Mouse (Mus musculus) CH12.LX (cell line): ENCODE measurements around the gene Adm. TPM values are rescaled to one million over a fixed set of nuclear protein-coding genes. Genes with fewer than 3 reads are reported as not detected.
A peak's percentile ranks its signal among the peaks of the same experiment; 100 is the strongest.

ENCODE experiments used
- DNase-seq: peaks from one replicate; pipeline ENCODE4 v3.0.0-alpha.2; 2013; ENCODE audit errors: extremely low read depth
- H3K27ac ChIP-seq: 2 replicates; pipeline ENCODE4 v1.5.1; 2012; ENCODE audit warnings: low read depth, mild to moderate bottlenecking, control low read depth, moderate library complexity; ENCODE audit not compliant: insufficient read depth
- H3K27me3 ChIP-seq: replicated peaks from 2 replicates; pipeline ENCODE3; 2012; ENCODE audit warnings: inconsistent platforms
- H3K36me3 ChIP-seq, 2 experiments: replicated peaks in 1 of 2; 2 replicates each; pipeline versions ENCODE3 to v1.6.1; 2012; ENCODE audit warnings: inconsistent platforms in 1 of 2, low read length in 1 of 2, mild to moderate bottlenecking in 1 of 2, mixed read lengths in 1 of 2, moderate library complexity in 1 of 2; ENCODE audit not compliant: control insufficient read depth in 1 of 2, insufficient read depth in 1 of 2
- H3K4me1 ChIP-seq, 2 experiments: 2 replicates each; pipeline ENCODE4 v1.6.1; 2012; ENCODE audit warnings: inconsistent platforms in 1 of 2, moderate library complexity in 1 of 2; ENCODE audit not compliant: insufficient read depth in 2 of 2, control insufficient read depth in 1 of 2
- H3K4me2 ChIP-seq: 2 replicates; pipeline ENCODE4 v1.6.1; 2012; ENCODE audit warnings: low read depth, mild to moderate bottlenecking, control low read depth; ENCODE audit not compliant: poor library complexity, insufficient read depth, severe bottlenecking
- H3K4me3 ChIP-seq, 3 experiments: fragments of 150-350 bp in 1 of 3; sonication (generic) in 1 of 3; replicated peaks in 1 of 3; 2 replicates each; pipeline versions ENCODE3 to v1.5.1; 2011 to 2012; ENCODE audit warnings: low read depth in 2 of 3, low read length in 2 of 3, mild to moderate bottlenecking in 2 of 3, moderate library complexity in 2 of 3, control low read depth in 1 of 3, improper control_type of control experiment in 1 of 3, inconsistent platforms in 1 of 3, mixed read lengths in 1 of 3; ENCODE audit not compliant: poor library complexity in 1 of 3
- H3K79me2 ChIP-seq: replicated peaks from 2 replicates; pipeline ENCODE4 v1.6.1; 2012; ENCODE audit warnings: mild to moderate bottlenecking, moderate library complexity; ENCODE audit not compliant: control insufficient read depth, poor library complexity, insufficient read depth, severe bottlenecking; ENCODE audit errors: extremely low read depth
- H3K9ac ChIP-seq: 2 replicates; pipeline ENCODE4 v1.6.1; 2012; ENCODE audit warnings: low read depth, mild to moderate bottlenecking, control low read depth, moderate library complexity; ENCODE audit not compliant: insufficient read depth
- H3K9me3 ChIP-seq: replicated peaks from 2 replicates; pipeline ENCODE3; 2012; ENCODE audit warnings: low read length, inconsistent platforms, mixed read lengths
- CTCF ChIP-seq, 2 experiments: IDR thresholded peaks in 1 of 2; conservative IDR thresholded peaks in 1 of 2; 2 replicates each; pipeline ENCODE4 v1.5.1; 2011 to 2012; ENCODE audit warnings: low read depth in 2 of 2, low read length in 2 of 2, improper control_type of control experiment in 1 of 2, inconsistent platforms in 1 of 2, mild to moderate bottlenecking in 1 of 2, moderate library complexity in 1 of 2
- ELF1 ChIP-seq: IDR thresholded peaks from 2 replicates; pipeline ENCODE4 v1.6.1; 2014; ENCODE audit warnings: low read depth, mild to moderate bottlenecking, inconsistent platforms, low read length, improper control_type of control experiment
- EP300 ChIP-seq: IDR thresholded peaks from 2 replicates; pipeline ENCODE4 v1.6.1; 2011; ENCODE audit warnings: low read length, improper control_type of control experiment
- ETS1 ChIP-seq: conservative IDR thresholded peaks from 2 replicates; pipeline ENCODE4 v1.6.1; 2012; ENCODE audit warnings: low read depth, mild to moderate bottlenecking, inconsistent platforms, low read length, improper control_type of control experiment, moderate library complexity
- JUN ChIP-seq: IDR thresholded peaks from 2 replicates; pipeline ENCODE4 v1.6.1; 2011; ENCODE audit warnings: low read depth, mild to moderate bottlenecking, low read length, improper control_type of control experiment, moderate library complexity; ENCODE audit not compliant: insufficient read depth
- JUND ChIP-seq: conservative IDR thresholded peaks from 2 replicates; pipeline ENCODE4 v1.6.1; 2011; ENCODE audit warnings: low read depth, low read length, improper control_type of control experiment
- MXI1 ChIP-seq: IDR thresholded peaks from 2 replicates; pipeline ENCODE4 v1.6.1; 2011; ENCODE audit warnings: mild to moderate bottlenecking, low read depth, low read length, improper control_type of control experiment
- MYC ChIP-seq: IDR thresholded peaks from 2 replicates; pipeline ENCODE4 v1.6.1; 2011; ENCODE audit warnings: low read depth, mild to moderate bottlenecking, improper control_type of control experiment, low read length
- RCOR1 ChIP-seq: conservative IDR thresholded peaks from 2 replicates; pipeline ENCODE4 v1.6.1; 2012; ENCODE audit warnings: low read depth, mild to moderate bottlenecking, inconsistent platforms, low read length, improper control_type of control experiment
- UBTF ChIP-seq: IDR thresholded peaks from 2 replicates; pipeline ENCODE4 v1.6.1; 2012; ENCODE audit warnings: low read depth, mild to moderate bottlenecking, inconsistent platforms, low read length, improper control_type of control experiment, moderate library complexity
- USF1 ChIP-seq: IDR thresholded peaks from 2 replicates; pipeline ENCODE4 v1.6.1; 2014; ENCODE audit warnings: low read depth, mild to moderate bottlenecking, inconsistent platforms, low read length, improper control_type of control experiment
- ZC3H11A ChIP-seq: IDR thresholded peaks from 2 replicates; pipeline ENCODE4 v1.6.1; 2012; ENCODE audit warnings: low read depth, mild to moderate bottlenecking, inconsistent platforms, low read length, improper control_type of control experiment
- ZKSCAN1 ChIP-seq: IDR thresholded peaks from 2 replicates; pipeline ENCODE4 v1.6.1; 2012; ENCODE audit warnings: low read depth, inconsistent platforms, low read length, improper control_type of control experiment, borderline replicate concordance
- ZNF384 ChIP-seq: IDR thresholded peaks from 2 replicates; pipeline ENCODE4 v1.6.1; 2012; ENCODE audit warnings: low read depth, low read length, improper control_type of control experiment, inconsistent platforms
- dilution Hi-C: fragments of 300-500 bp; cut with MboI; formaldehyde crosslinking; loops from 2 replicates; pipeline ENCODE4 v1.14.3; 2020; ENCODE audit warnings: low sequenced_read_pairs; ENCODE audit not compliant: extremely low pct_unique_long_range_greater_than_20kb, extremely low pct_ligation_motif_present
- in situ Hi-C: fragments of 300-500 bp; cut with MboI; formaldehyde crosslinking; loops from 3 replicates; pipeline ENCODE4 v1.14.3; 2019; ENCODE audit warnings: low sequenced_read_pairs, low pct_ligation_motif_present, low pct_unique_long_range_greater_than_20kb, mixed read lengths
- polyA plus RNA-seq: library from polyadenylated mRNA; unstranded; fragments of >175 nt; gene quantifications from 2 replicates; pipeline ENCODE4 v1.2.1, GENCODE M21; 2012; ENCODE audit warnings: low read depth; ENCODE audit not compliant: insufficient read length
- total RNA-seq, 2 experiments: library from RNA; depleted of rRNA; stranded (reverse); fragments of 300-350 nt in 1 of 2; fragments of >200 nt in 1 of 2; gene quantifications; 2 replicates each; pipeline ENCODE4 v1.2.3; 2012 to 2014

The Adm gene
- total and polyA plus RNA-seq, 3 experiments = 6.9 to 23.2 (median 16.0) TPM

DNA sequence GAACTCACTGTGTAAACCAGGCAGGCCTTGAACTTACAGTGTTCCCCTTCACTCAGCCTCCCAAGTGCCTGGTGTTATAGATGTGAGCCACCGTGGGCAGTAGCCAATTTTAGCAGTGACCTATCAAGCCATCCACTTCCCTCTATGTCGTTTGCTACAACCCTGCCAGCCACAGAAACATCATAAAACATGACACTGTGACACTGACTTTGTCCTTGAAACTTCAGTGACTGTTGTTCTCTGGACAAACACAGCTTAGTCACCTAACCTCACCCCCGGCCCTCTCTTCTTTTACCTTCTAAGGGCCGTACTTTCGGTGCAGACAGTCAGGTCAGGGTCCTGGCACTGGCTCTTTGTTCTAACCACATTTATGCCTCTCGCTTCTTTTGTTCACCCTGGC, 28.5 kb downstream of the Adm start:
- no peak overlapping the region for H3K4me2 ChIP-seq
- DNase-seq = no peak
- in situ Hi-C loops (no loop called here), dilution Hi-C loops (no loop called here)
- H3K27ac ChIP-seq = no peak overlapping the region
- no peaks in the 10 kb centered on the region for H3K79me2 ChIP-seq
- no peaks in the 10 kb centered on the region for H3K9me3 ChIP-seq
- H3K36me3 ChIP-seq = no peaks in the 10 kb centered on the region
- H3K9ac ChIP-seq = no peak overlapping the region
- H3K4me1 ChIP-seq = peaks cover 0 to 8% of the 10 kb centered on the region in 2 experiments; a peak in 2 of 4 replicates
- TF ChIP-seq JUND (no peak), ELF1 (no peak), MYC (no peak), ZC3H11A (no peak), CTCF (conservative IDR thresholded peaks at IDR 0.05 in 1 of 2, IDR thresholded peaks at IDR 0.05 in 1 of 2; ENCODE audit: low read depth in 2 of 2, low read length in 2 of 2) (no peak), ETS1 (no peak), USF1 (no peak), JUN (no peak), EP300 (no peak)
- H3K27me3 ChIP-seq = no peaks in the 10 kb centered on the region
- no peak overlapping the region for H3K4me3 ChIP-seq

DNA sequence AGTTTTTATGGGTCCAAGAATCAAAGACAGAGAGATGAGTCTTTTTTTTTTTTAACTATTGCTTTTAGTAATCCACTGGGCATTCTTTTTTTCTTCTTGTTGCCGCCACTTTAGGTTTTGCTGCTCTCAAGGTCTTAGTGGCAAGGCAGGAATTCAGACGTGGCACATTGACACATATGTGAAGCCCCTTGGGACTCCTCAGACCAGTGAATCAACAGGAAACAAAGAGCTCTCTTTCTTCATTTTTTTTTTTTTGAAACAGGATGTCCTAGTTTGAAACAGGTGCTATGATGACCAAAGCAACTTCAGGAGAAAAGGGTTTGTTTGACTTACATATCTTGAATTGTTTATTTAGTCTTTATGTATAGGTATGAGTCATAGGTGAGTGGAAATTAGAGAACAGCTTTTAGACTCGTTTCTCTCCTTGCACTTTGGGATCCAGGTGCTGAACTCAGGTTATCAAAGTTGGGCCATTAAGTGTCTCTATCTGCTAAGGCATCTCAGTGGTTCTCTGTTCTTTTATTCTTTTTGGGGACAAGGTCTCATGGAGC, 31.0 kb downstream of the Adm start:
- no peaks in the 10 kb centered on the region for H3K36me3 ChIP-seq
- in situ Hi-C loops (no loop called here), dilution Hi-C loops (no loop called here)
- H3K4me1 ChIP-seq = peaks cover 0 to 8% of the 10 kb centered on the region in 2 experiments; a peak in 2 of 4 replicates
- H3K4me2 ChIP-seq = no peak overlapping the region
- no peak overlapping the region for H3K9ac ChIP-seq
- H3K9me3 ChIP-seq = no peaks in the 10 kb centered on the region
- DNase-seq = peak; percentile 8
- no peak overlapping the region for H3K4me3 ChIP-seq
- H3K27me3 ChIP-seq = no peaks in the 10 kb centered on the region
- H3K79me2 ChIP-seq = no peaks in the 10 kb centered on the region
- H3K27ac ChIP-seq = no peak overlapping the region
- TF ChIP-seq ZKSCAN1 (no peak), MXI1 (no peak), JUND (no peak), UBTF (no peak), ZNF384 (peak; percentile 32; the same call in 1 of the 2 replicates), EP300 (no peak), ETS1 (no peak), RCOR1 (no peak)
